Mouse (Mus musculus): ENCODE data around the gene Fbxl21. TPM values are rescaled to one million over a fixed set of nuclear protein-coding genes. Genes with fewer than 3 reads are reported as not detected.

Fbxl21 gene
- polyA plus RNA-seq, 1 experiment = 1.2 TPM

DNA sequence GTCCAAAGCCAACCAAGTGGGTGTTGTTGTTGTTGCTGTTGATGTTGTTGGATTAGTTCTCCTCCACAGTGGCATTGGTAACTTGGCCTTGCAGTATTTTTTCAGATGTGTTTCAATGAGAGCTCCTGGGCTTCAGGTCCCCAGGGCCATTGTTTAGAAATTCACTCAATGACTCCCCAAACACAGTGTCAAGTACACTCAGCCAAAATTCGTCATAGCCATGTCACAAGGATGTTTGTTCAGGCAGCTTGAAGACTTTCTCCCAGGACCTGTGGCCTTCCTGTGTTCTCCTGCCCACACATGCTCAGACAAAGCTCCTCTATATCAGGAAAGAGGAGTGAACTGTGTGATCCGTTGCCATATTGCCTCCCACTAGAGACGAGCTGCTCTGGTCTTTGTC, 63.8 kb downstream of the Fbxl21 start:
- H3K4me3 ChIP-seq (replicated peaks; ENCODE audit: extremely low read depth, low read depth, low read length) = no peak overlapping the region
- 62% methylated on average over 3 of the region's 3 CpGs for WGBS
- peaks cover 2% of the 10 kb centered on the region for H3K4me1 ChIP-seq (ENCODE audit: control insufficient read depth, insufficient read depth, low read length)
- no peak for TF ChIP-seq POLR2A (IDR thresholded peaks at IDR 0.05; ENCODE audit: borderline replicate concordance, extremely low read depth, low read depth, low read length)
- DNase-seq = no peak

Other genes with a start within 250 kb of the Fbxl21 start
- gene Cxcl14, start 225.9 kb upstream of the Fbxl21 start, polyA plus RNA-seq (2012; rRNA removed) = 285 and 286 TPM in 2 replicates
- gene Gm3045, start 95.9 kb upstream of the Fbxl21 start, polyA plus RNA-seq (2012; rRNA removed) = 0.06 TPM in 1 of 2 replicates, not detected in the other
- 0.24 and 0.51 TPM in 2 replicates for gene Slc25a48, start 84.1 kb upstream of the Fbxl21 start, polyA plus RNA-seq (2012; rRNA removed)
- not detected in 2 replicates for gene Il9, start 40.2 kb upstream of the Fbxl21 start, polyA plus RNA-seq (2012; rRNA removed)
- gene Lect2, start 26.0 kb downstream of the Fbxl21 start, polyA plus RNA-seq (2012; rRNA removed) = not detected in 2 replicates
- gene Tgfbi, start 87.1 kb downstream of the Fbxl21 start, polyA plus RNA-seq (2012; rRNA removed) = 50.8 and 53.9 TPM in 2 replicates
- gene Smad5, start 180.5 kb downstream of the Fbxl21 start, polyA plus RNA-seq (2012; rRNA removed) = 20.3 and 27.1 TPM in 2 replicates
- gene Gm45623, start 231.4 kb downstream of the Fbxl21 start, polyA plus RNA-seq (2012; rRNA removed) = 0.07 and 0.12 TPM in 2 replicates

All from lung, adult 2 months (tissue).